Mouse (Mus musculus): Measurements from ENCODE around the gene Appl2. TPM values are rescaled to one million over a fixed set of nuclear protein-coding genes. Genes with fewer than 3 reads are reported as not detected.
"Not testable (repeated sequence)": the region's sequence is repeated elsewhere in the genome, so short reads cannot be mapped to it uniquely, and the experiment has no call there.

Appl2 gene
- polyA plus RNA-seq, 1 experiment from 2014 or later, result 28.2 TPM

- H3K9me3 ChIP-seq (ENCODE audit: control insufficient read depth, low read length); H3K4me2 ChIP-seq; H3K4me1 ChIP-seq (ENCODE audit: control insufficient read depth, insufficient read depth, low read length); ATAC-seq (ENCODE audit: low FRiP score); H3K27ac ChIP-seq (ENCODE audit: low read depth, low read length); DNase-seq (ENCODE audit: low spot score, missing footprints); H3K9ac ChIP-seq (ENCODE audit: low read length); H3K4me3 ChIP-seq (ENCODE audit: low read depth, low read length); H3K27me3 ChIP-seq (ENCODE audit: control insufficient read depth, insufficient read depth, low read length); H3K36me3 ChIP-seq (ENCODE audit: control insufficient read depth, insufficient read depth, low read length): not testable (repeated sequence)
- WGBS, result 93% methylated on average over 19 of the region's 19 CpGs
Observed at GRCm38 (mm10) chr10:83652205-83652866, 3.8 kb upstream of the Appl2 start.

- DNase-seq (ENCODE audit: low spot score, missing footprints), result no peak
- ATAC-seq (ENCODE audit: low FRiP score), result no peak
- Histone ChIP-seq H3K4me1 (ENCODE audit: control insufficient read depth, insufficient read depth, low read length) (peaks cover 10% of the 10 kb centered on the region), H3K4me3 (ENCODE audit: low read depth, low read length) (peak overlapping the region; percentile 73), H3K9me3 (ENCODE audit: control insufficient read depth, low read length) (no peaks in the 10 kb centered on the region), H3K4me2 (peak overlapping the region; percentile 73), H3K27ac (ENCODE audit: low read depth, low read length) (no peak overlapping the region), H3K9ac (ENCODE audit: low read length) (peak overlapping the region; percentile 82), H3K27me3 (ENCODE audit: control insufficient read depth, insufficient read depth, low read length) (no peaks in the 10 kb centered on the region), H3K36me3 (ENCODE audit: control insufficient read depth, insufficient read depth, low read length) (no peaks in the 10 kb centered on the region)
- 33% methylated on average over 6 of the region's 6 CpGs for WGBS
Observed at GRCm38 (mm10) chr10:83649037-83649436, 499 bp upstream of the Appl2 start.

- H3K4me2 ChIP-seq, result no peak overlapping the region
- H3K9me3 ChIP-seq (ENCODE audit: control insufficient read depth, low read length), result no peaks in the 10 kb centered on the region
- H3K36me3 ChIP-seq (ENCODE audit: control insufficient read depth, insufficient read depth, low read length), result no peaks in the 10 kb centered on the region
- DNase-seq (ENCODE audit: low spot score, missing footprints) (no peak), ATAC-seq (ENCODE audit: low FRiP score) (no peak)
- peaks cover 10% of the 10 kb centered on the region for H3K4me1 ChIP-seq (ENCODE audit: control insufficient read depth, insufficient read depth, low read length)
- no peak overlapping the region for H3K4me3 ChIP-seq (ENCODE audit: low read depth, low read length)
- H3K27me3 ChIP-seq (ENCODE audit: control insufficient read depth, insufficient read depth, low read length), result no peaks in the 10 kb centered on the region
- no peak overlapping the region for H3K9ac ChIP-seq (ENCODE audit: low read length)
- H3K27ac ChIP-seq (ENCODE audit: low read depth, low read length), result no peak overlapping the region
- WGBS, result 87% methylated on average over 7 of the region's 7 CpGs
Observed at GRCm38 (mm10) chr10:83646351-83646885, 2.1 kb downstream of the Appl2 start.

GRCm38 (mm10) chr10:83645716-83645990 is 2.9 kb downstream of the Appl2 start:
- no peak overlapping the region for H3K4me3 ChIP-seq (ENCODE audit: low read depth, low read length)
- ATAC-seq (ENCODE audit: low FRiP score) (no peak), DNase-seq (ENCODE audit: low spot score, missing footprints) (no peak)
- H3K9ac ChIP-seq (ENCODE audit: low read length), result no peak overlapping the region
- no peaks in the 10 kb centered on the region for H3K36me3 ChIP-seq (ENCODE audit: control insufficient read depth, insufficient read depth, low read length)
- H3K4me2 ChIP-seq, result no peak overlapping the region
- no peak overlapping the region for H3K27ac ChIP-seq (ENCODE audit: low read depth, low read length)
- peaks cover 10% of the 10 kb centered on the region for H3K4me1 ChIP-seq (ENCODE audit: control insufficient read depth, insufficient read depth, low read length)
- H3K9me3 ChIP-seq (ENCODE audit: control insufficient read depth, low read length), result no peaks in the 10 kb centered on the region
- no peaks in the 10 kb centered on the region for H3K27me3 ChIP-seq (ENCODE audit: control insufficient read depth, insufficient read depth, low read length)
- 92% methylated on average over 3 of the region's 3 CpGs for WGBS

- no peak for DNase-seq (ENCODE audit: low spot score, missing footprints)
- Histone ChIP-seq H3K4me2 (no peak overlapping the region), H3K27ac (ENCODE audit: low read depth, low read length) (0 out of 2 replicates have a peak overlapping the region, but pooled peaks have one; percentile 26), H3K9me3 (ENCODE audit: control insufficient read depth, low read length) (no peaks in the 10 kb centered on the region), H3K9ac (ENCODE audit: low read length) (0 out of 2 replicates have a peak overlapping the region, but pooled peaks have one; percentile 2), H3K4me1 (ENCODE audit: control insufficient read depth, insufficient read depth, low read length) (peaks cover 10% of the 10 kb centered on the region), H3K4me3 (ENCODE audit: low read depth, low read length) (no peak overlapping the region), H3K36me3 (ENCODE audit: control insufficient read depth, insufficient read depth, low read length) (no peaks in the 10 kb centered on the region), H3K27me3 (ENCODE audit: control insufficient read depth, insufficient read depth, low read length) (no peaks in the 10 kb centered on the region)
- ATAC-seq (ENCODE audit: low FRiP score), result no peak
- 68% methylated on average over 16 of the region's 16 CpGs for whole genome bisulfite sequencing
Observed at GRCm38 (mm10) chr10:83644865-83645715, 3.4 kb downstream of the Appl2 start.

GRCm38 (mm10) chr10:83644167-83644566 is 4.4 kb downstream of the Appl2 start:
- H3K36me3 ChIP-seq (ENCODE audit: control insufficient read depth, insufficient read depth, low read length), result no peaks in the 10 kb centered on the region
- no peak overlapping the region for H3K27ac ChIP-seq (ENCODE audit: low read depth, low read length)
- H3K4me3 ChIP-seq (ENCODE audit: low read depth, low read length), result no peak overlapping the region
- no peak overlapping the region for H3K4me2 ChIP-seq
- no peaks in the 10 kb centered on the region for H3K27me3 ChIP-seq (ENCODE audit: control insufficient read depth, insufficient read depth, low read length)
- ATAC-seq (ENCODE audit: low FRiP score) (no peak), DNase-seq (ENCODE audit: low spot score, missing footprints) (no peak)
- H3K9ac ChIP-seq (ENCODE audit: low read length), result no peak overlapping the region
- WGBS, result 86% methylated on average over 8 of the region's 8 CpGs
- H3K9me3 ChIP-seq (ENCODE audit: control insufficient read depth, low read length), result no peaks in the 10 kb centered on the region
- H3K4me1 ChIP-seq (ENCODE audit: control insufficient read depth, insufficient read depth, low read length), result peaks cover 10% of the 10 kb centered on the region

GRCm38 (mm10) chr10:83641641-83642040 is 6.9 kb downstream of the Appl2 start:
- no peak for DNase-seq (ENCODE audit: low spot score, missing footprints)
- Histone ChIP-seq H3K4me2 (no peak overlapping the region), H3K9me3 (ENCODE audit: control insufficient read depth, low read length) (no peaks in the 10 kb centered on the region), H3K27me3 (ENCODE audit: control insufficient read depth, insufficient read depth, low read length) (no peaks in the 10 kb centered on the region), H3K4me1 (ENCODE audit: control insufficient read depth, insufficient read depth, low read length) (0 out of 2 replicates have a peak, but pooled peaks cover 3% of the 10 kb centered on the region), H3K36me3 (ENCODE audit: control insufficient read depth, insufficient read depth, low read length) (no peaks in the 10 kb centered on the region), H3K27ac (ENCODE audit: low read depth, low read length) (no peak overlapping the region), H3K4me3 (ENCODE audit: low read depth, low read length) (no peak overlapping the region), H3K9ac (ENCODE audit: low read length) (no peak overlapping the region)
- 87% methylated on average over 3 of the region's 3 CpGs for WGBS
- no peak for ATAC-seq (ENCODE audit: low FRiP score)

GRCm38 (mm10) chr10:83639881-83640386 is 8.6 kb downstream of the Appl2 start:
- H3K9ac ChIP-seq (ENCODE audit: low read length), result no peak overlapping the region
- no peak overlapping the region for H3K4me2 ChIP-seq
- H3K36me3 ChIP-seq (ENCODE audit: control insufficient read depth, insufficient read depth, low read length), result no peaks in the 10 kb centered on the region
- no peaks in the 10 kb centered on the region for H3K27me3 ChIP-seq (ENCODE audit: control insufficient read depth, insufficient read depth, low read length)
- DNase-seq (ENCODE audit: low spot score, missing footprints) (no peak), ATAC-seq (ENCODE audit: low FRiP score) (no peak)
- no peak overlapping the region for H3K27ac ChIP-seq (ENCODE audit: low read depth, low read length)
- H3K9me3 ChIP-seq (ENCODE audit: control insufficient read depth, low read length), result no peaks in the 10 kb centered on the region
- peaks cover 7% of the 10 kb centered on the region for H3K4me1 ChIP-seq (ENCODE audit: control insufficient read depth, insufficient read depth, low read length)
- no peak overlapping the region for H3K4me3 ChIP-seq (ENCODE audit: low read depth, low read length)
- WGBS, result 87% methylated on average over 10 of the region's 10 CpGs

- DNase-seq (ENCODE audit: low spot score, missing footprints) (no peak), ATAC-seq (ENCODE audit: low FRiP score) (no peak)
- 67% methylated on average over 6 of the region's 6 CpGs for WGBS
- Histone ChIP-seq H3K27me3 (ENCODE audit: control insufficient read depth, insufficient read depth, low read length) (no peaks in the 10 kb centered on the region), H3K4me1 (ENCODE audit: control insufficient read depth, insufficient read depth, low read length) (peaks cover 11% of the 10 kb centered on the region), H3K4me2 (no peak overlapping the region), H3K9me3 (ENCODE audit: control insufficient read depth, low read length) (no peaks in the 10 kb centered on the region), H3K27ac (ENCODE audit: low read depth, low read length) (no peak overlapping the region), H3K9ac (ENCODE audit: low read length) (no peak overlapping the region), H3K36me3 (ENCODE audit: control insufficient read depth, insufficient read depth, low read length) (no peaks in the 10 kb centered on the region), H3K4me3 (ENCODE audit: low read depth, low read length) (no peak overlapping the region)
Observed at GRCm38 (mm10) chr10:83637295-83637694, 11.2 kb downstream of the Appl2 start.
